ENCODE assay signal across 19 mouse cellular contexts in the genomic region with DNA sequence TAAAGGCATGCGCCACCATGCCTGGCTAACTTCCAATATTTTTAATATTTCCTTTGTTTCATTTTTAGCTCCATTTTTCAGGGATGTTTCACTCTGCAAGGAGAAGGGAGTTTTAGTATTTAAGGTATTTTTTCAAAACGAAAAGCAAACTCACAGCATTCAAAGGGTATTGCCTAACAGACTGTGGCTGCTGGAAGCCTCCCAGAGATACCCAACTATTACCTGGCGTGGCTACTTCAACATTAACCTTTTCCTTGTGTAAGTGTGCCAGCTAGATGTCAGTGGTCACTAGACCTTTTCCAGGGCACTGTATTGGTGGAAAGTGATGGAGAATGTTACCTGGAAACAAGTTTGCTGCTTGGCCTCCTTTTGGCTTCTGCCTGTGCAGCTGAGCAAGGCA.
"Had no signal": no experiment of that assay in that cellular context is flagged by ENCODE, and none has a peak within 500 bp of the region (broad histone marks: within the 10 kb centered on the region; RNA-seq: fewer than 3 reads in every experiment).

No protein-coding gene starts in this region.

- H3K27me3 ChIP-seq: limb, embryonic 12.5 days; limb, embryonic 15.5 days; liver, embryonic 13.5 days; lung, embryonic 15.5 days; megakaryocyte, embryonic 14.5 days; midbrain, embryonic 13.5 days; neural tube, embryonic 13.5 days had no signal

- H3K27ac ChIP-seq: kidney, postnatal 0 days; left cerebral cortex, adult 2 months; limb, embryonic 12.5 days; limb, embryonic 15.5 days; liver, embryonic 13.5 days; lung, embryonic 15.5 days; midbrain, embryonic 10.5 days; midbrain, embryonic 13.5 days; neural tube, embryonic 13.5 days; stomach, postnatal 0 days had no signal

- H3K9me3 ChIP-seq: limb, embryonic 12.5 days; limb, embryonic 15.5 days; liver, embryonic 13.5 days; lung, embryonic 15.5 days; megakaryocyte, embryonic 14.5 days; midbrain, embryonic 10.5 days; midbrain, embryonic 13.5 days; neural tube, embryonic 13.5 days had no signal

- DNase-seq: kidney, adult 2 months; kidney, postnatal 25 days; layer of hippocampus, postnatal 36 days; left cerebral cortex, postnatal 4 days; liver, embryonic 13.5 days; thymus, postnatal 25 days had no signal

- ATAC-seq: intestine, postnatal 0 days; midbrain, embryonic 13.5 days; midbrain, embryonic 16.5 days had no signal

- H3K9ac ChIP-seq: limb, embryonic 12.5 days; limb, embryonic 15.5 days; liver, embryonic 13.5 days; lung, embryonic 15.5 days; midbrain, embryonic 13.5 days; neural tube, embryonic 13.5 days had no signal

- H3K4me2 ChIP-seq: limb, embryonic 12.5 days; limb, embryonic 15.5 days; liver, embryonic 13.5 days; lung, embryonic 15.5 days; midbrain, embryonic 13.5 days; neural tube, embryonic 13.5 days had no signal

- H3K4me3 ChIP-seq: left cerebral cortex, adult 2 months; limb, embryonic 12.5 days; limb, embryonic 15.5 days; liver, embryonic 13.5 days; lung, embryonic 15.5 days; megakaryocyte, embryonic 14.5 days; midbrain, embryonic 10.5 days; midbrain, embryonic 13.5 days; myocyte; neural tube, embryonic 13.5 days had no signal

- H3K4me1 ChIP-seq: limb, embryonic 12.5 days; limb, embryonic 15.5 days; liver, embryonic 13.5 days; lung, embryonic 15.5 days; megakaryocyte, embryonic 14.5 days; midbrain, embryonic 10.5 days; midbrain, embryonic 13.5 days; neural tube, embryonic 13.5 days had no signal
